Mouse (Mus musculus): ENCODE measurements around the gene 1700029I15Rik. TPM values are rescaled to one million over a fixed set of nuclear protein-coding genes. Genes with fewer than 3 reads are reported as not detected.

Gene 1700029I15Rik
- 2.0 and 2.1 TPM in 2 replicates for polyA plus RNA-seq (2015; fragmentation: Nextera tagmentation; extraction: Ambion mirVana)

DNA sequence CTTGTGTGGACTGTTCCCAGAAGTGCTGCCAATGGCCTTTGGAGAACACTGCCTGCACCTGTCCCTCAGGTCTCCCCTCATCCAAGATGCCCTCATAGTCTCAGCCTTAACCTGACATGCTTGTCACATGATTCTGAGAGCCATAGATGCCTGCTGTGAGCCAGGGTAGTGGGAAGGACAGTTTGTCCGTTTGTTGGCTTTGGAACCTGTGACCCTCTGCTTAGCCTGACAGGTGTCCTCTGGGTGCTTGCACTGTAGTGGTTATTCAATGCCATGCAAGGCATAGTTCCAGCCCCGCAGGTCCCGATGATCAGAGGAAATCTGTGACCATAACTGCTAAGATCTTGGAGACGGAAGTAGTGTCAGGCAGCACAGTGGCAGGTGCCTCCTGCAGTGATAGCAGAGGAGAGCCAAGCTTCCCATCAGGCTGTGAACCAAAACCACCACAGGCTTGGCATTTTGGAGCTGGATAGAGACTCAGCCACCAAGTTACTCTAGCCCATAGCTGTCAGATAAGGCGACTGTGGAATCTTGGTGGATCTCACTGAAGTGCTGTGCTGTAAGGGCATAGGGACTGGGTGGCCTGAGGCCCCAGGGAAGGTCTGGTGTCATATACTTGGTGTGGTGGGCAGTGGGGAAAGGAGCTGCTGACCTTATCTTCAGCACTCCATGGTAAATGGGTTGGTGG is at the start of gene 1700029I15Rik:
Gene 1700029I15Rik (plus strand): TSS at position 638 of the 688 bp plus-strand sequence.
- DNase-seq (ENCODE audit: low spot score) = no peak

DNA sequence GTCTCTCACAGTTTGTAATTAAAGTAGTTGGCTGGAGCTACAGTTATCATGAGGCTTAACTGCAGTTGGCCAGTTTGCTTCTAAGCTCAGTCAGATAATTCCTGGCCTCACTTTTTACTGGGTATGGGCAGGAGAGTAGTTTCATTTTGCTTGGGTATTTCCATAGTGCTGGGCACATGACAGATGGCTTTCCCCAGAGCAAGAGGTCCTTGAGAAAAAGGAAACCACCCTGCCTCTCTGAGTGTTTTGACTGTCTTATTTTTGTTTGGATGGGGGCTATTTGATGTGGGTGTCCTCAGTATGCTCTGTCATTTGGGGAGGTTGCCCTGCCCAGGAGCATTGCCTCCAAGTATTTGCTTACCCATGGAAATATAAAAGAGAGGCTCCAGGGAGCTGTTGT is 39.9 kb upstream of the 1700029I15Rik start:
- no peak for DNase-seq (ENCODE audit: low spot score)

DNA sequence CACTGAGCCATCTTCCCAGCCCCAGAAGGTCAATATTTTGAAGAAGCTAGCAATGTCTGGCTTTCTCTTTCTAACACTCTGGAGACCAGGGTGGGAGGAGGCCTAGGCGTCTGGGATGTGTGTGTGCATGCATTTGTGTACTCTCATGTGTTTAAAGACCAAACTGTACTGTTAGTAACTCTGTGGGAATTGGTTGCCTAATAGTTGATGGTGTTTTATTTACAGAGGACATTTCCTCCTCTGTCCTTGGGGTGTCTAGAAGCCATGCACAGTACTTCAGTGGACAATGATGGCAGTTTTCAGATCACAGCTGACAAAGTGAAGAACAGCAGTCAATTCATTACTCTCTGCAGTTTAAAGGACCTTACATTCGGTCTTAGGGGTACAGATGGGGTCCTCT is 35.1 kb upstream of the 1700029I15Rik start:
- DNase-seq (ENCODE audit: low spot score) = no peak

DNA sequence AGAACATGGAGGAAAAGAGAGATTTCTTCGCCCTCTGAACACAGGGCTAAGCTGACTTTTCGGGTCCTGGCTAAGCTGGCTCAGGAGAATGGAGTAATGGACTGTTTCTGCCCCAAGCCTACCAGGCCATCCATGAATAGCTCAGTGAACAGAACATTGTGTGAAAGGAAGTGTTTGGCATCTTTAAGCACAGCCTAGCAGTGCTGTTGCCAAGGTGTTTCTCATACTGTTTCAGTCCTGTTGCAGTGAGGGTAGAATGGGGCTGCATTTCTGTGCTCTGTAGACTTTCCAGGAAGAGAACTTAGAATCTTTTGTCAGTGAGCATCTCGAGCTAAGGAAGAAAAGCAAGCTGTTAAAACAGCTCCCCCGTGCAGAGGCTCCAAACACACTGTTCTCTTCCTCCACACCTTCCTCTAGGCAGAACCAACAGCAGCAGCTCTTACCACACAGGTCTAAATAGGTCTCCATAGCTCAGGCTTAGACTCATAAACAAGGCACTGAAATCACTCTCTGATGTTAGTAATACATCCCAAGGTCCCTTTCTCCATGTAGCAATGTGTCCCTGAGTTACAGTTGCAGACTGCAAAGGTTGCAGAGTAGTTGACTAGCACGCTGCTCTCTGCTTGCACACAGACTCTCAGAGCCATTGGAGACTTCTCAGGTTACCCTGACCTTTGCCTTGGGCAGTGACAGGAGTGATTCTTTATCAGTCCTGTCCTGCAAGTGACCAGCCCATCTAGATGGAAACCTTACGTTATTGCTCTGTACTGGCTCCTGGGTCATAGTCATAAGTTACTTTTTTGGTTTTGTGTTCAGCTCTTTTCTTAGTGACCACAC is 32.5 kb upstream of the 1700029I15Rik start:
- no peak for DNase-seq (ENCODE audit: low spot score)

DNA sequence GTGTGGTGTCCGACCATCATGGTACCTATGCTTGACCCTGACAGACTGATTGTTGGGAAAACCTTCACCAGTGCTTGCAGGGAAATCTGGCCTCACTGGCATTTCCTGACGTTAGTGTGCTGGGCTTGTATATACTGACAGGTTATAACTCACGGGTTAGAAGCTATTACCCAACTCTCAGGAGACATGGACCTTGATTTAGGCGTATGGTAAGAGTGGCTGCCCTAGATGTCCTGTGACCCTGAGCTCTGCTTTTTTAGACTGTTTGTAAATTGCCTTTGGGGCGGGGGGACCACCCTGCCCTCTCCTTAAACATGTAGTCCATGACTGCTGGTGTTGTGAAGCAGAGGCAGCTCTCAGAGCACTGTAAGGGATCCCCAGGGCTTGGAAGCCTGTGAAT is 31.7 kb upstream of the 1700029I15Rik start:
- DNase-seq (ENCODE audit: low spot score) = no peak

DNA sequence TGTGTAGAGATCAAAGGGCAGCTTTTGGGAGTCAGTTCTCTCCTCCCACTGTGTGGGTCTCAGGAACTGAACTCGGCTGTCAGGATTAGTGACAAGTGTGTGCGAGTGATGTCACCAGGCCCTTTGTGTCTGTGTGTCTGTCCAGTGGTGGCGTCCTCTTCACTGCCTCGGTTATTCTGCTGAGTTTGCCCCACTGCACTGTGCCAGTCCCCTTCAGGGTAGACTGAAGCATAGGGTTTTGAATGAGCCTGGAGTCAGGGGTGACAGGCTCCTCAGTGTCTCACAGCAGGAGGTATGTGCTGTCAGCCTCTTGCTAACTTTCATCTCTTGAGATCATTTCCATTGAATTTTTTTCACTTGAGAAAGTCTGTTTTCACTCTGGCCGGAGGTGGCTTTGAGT is 28.9 kb upstream of the 1700029I15Rik start:
- DNase-seq (ENCODE audit: low spot score) = no peak

DNA sequence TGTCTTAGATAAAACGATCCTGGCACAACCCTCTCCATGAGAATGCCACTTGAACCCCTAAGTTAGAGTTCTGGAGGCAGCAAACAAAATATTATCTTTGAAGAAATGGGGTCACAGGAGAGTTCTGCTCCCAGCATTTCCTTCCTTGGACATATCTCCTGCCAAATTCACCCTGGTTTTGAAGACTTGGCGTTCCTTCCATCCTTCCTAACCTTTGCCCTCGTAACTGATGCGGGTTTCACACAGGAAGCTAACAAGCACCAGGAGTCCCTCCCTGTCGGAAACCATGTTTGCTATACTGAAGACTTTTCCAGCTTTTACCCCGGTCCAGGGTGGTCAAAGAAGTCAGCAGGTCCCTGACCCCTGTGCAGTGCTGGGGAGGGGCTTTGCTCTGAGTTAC is 28.1 kb upstream of the 1700029I15Rik start:
- DNase-seq (ENCODE audit: low spot score) = no peak

DNA sequence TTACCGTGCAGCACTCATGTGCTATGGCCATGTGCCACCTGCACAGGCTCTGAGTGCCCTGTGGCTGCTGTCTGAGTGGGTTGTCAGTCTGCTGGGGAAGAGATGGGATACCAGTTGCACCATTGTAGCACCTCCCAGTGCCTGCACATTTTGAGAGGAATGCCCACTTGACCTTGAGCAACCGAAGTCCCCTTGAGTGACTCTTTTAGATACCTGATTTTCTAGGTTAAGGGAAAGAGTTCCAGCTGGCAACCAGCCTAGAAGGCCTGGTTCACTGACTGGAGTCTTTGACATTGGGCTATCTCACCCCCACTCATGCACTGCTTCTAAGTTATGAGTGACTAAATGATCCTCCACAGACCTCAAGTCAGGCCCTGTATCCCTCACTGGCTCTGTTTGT is 23.0 kb upstream of the 1700029I15Rik start:
- DNase-seq (ENCODE audit: low spot score) = no peak

DNA sequence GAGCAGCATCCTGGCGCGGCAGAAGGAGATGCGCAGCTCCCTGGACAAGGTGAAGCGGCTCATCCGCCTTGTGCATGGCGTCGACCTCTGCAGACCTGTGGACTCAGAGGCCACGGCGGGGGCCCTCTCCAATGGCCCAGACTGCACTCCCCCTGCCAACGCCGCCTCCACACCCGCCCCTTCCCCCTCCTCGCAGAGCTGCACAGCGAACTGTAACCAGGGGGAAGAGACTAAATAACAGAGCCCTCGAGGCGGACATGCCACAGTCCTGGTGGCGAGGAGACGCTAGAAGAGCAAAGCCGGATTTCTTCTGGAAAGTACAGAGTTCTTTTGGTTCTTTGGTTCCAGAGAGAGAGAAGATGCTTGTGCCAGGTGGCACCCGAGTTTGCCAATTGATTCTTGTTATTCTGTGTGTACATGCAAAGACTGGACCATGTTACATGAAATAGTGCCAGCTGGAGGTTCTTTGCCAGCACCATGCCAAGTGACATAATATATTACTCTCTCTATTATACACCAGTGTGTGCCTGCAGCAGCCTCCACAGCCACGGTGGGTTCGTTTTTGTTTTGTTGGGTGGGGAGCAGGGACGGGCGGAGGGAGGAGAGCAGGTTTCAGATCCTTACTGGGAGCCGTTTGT is 22.0 kb upstream of the 1700029I15Rik start:
- no peak for DNase-seq (ENCODE audit: low spot score)

DNA sequence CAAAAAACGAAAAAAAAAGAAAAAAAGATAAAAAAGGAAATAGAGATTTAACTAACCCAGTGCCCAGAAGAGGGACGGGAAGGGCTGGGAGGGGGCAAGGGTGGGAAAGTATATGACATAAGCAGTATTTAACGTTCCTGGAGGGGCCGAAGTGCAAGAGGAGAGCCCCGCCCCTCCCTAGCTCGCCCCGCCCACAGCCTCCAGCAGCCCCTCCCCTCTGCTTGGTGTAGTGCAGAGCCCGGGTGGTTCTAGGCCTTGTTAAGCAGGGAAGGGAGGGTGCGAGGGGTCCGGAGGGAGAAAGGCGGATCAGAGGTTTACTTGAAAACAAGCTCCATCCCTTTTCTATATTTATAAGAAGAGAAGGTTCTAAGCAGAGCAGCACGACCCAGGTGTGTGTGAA is 21.4 kb upstream of the 1700029I15Rik start:
- DNase-seq (ENCODE audit: low spot score) = no peak

DNA sequence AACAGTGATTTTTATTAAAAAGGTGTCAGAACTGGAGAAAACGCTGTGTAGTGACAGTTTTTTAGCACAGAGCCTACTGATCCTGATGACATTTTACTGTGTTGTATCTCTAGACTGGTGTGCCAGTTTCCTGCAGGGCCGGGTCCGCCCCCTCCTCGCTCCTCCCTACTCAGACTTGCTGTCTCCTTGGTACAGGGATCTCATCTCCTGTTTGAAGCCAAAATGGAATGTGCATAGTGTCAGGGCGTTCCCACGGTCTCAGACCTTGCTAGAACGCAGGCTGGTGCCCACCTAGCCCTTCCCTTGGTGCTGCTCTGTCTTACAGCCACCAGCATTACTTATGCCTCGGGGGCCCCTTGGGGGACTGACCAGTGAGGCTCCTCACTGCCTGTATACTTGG is 20.5 kb upstream of the 1700029I15Rik start:
- no peak for DNase-seq (ENCODE audit: low spot score)

DNA sequence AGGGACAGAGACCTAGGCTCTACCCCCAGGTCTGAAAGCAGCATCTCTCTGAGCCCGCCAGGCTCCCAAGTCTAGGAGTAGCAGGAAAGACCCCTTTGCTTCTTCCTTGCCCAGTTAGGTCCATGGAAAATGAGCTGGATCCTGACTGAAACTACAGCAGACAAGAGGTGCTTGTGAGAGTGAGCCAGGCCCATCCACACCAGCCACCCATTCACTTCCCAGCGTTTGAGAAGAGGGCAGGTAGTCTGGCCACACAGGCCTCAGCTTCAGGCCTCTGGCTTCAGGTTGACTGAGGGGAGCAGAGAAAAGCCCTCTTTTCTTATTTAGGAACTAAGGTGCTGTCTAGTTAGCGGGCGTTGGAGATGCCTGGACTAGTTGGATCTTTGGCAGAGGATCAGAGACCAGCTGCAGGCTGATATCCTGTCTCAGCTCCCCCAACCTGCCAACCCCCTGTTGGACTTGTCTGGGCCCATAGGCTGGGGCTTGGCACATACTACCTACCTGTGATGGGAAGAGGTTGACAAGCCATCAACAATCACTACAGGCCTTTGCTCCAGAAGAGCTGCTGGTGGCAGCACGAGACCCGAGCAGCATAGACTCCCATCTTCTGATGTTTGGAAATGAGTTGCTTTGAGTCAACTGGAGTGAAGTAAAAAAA is 19.6 kb upstream of the 1700029I15Rik start:
- no peak for DNase-seq (ENCODE audit: low spot score)

DNA sequence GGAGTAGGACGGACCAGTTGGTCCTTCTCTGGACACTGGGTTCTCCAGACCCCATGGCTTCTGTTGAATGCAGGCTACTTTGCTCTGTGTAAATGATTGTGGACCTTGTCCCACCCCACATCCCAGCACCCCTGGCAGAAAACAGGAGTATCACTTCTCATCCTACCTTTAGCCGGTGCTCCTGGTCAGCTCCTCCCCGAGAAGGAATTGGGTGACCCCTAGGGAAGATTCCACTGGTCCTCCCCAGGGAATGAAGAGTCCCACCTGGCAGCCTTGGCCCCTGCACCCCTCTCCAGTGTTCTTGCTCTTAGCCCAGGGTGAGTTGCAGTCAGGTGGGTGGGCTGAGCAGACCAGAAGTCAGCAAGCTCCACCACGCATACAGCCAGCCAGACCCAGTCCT is 18.3 kb upstream of the 1700029I15Rik start:
- no peak for DNase-seq (ENCODE audit: low spot score)

DNA sequence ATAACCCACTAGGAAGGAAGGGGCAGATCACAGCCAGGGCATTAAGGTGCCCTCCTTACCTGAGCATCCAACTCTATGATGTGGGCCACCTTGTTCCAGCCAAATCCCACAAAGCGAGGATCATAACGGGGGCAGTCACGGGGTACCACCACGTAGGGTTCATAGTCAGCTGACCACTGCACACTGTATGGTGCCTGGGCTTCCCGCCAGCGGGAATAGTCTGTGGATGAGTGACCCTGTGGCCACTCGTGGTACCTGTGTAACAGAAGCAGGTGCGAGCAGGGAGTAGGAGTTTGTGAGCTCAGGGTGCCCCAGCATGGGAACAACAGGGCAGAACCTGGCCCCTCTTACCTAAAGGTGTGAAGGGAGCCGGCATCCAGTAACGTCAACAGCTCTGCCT is 16.8 kb upstream of the 1700029I15Rik start:
- no peak for DNase-seq (ENCODE audit: low spot score)

DNA sequence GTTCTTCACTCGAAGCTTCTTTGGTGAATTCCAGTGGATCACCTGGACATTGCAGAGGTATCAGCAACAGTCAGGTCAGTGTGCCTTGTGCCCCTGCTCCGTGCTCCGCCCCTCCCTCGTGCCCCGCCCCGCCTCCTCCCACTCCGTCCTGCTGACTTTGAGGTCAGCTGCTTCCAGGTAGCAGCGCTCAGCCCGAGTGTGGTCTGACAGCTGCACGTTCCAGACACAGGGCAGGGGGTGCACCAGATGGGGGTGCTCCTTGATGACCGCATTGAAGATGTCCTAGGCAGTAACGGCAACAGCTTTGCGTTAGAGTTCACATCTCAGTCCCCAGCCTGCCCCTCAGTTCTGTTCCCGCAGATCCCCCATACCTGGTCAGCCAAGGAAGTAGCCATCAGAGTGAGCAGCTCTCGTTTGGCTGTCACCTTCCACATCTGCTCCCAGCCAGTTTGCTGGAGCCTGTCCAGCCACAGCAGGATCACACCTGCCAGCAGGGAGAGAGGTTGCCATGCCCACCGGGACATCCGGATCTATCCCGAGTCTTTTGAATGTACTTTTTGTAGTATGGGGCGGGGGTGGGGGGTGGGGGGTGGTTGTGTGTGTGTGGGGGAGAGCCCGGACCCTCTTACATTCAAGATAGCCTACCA is 14.8 kb upstream of the 1700029I15Rik start:
- DNase-seq (ENCODE audit: low spot score) = no peak

DNA sequence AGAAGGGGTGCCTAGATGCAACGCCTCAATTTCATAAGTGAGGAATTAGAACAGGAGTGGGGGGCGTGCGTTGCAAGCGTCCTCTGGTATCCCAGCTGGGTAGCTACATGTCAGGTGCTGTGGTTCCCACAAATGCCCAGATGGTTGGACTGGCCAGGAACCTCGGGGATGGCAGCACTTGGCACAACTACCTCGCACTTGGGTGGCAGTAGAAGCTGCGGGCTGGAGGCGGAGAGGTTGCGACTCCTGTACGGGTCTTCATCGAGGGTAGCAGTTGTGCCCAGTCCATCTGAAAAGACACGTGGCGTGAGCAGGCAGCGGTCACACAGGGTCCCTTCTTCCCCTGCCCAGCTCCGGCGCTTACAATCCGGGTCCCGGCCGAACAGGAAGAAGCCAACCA is 12.0 kb upstream of the 1700029I15Rik start:
- DNase-seq (ENCODE audit: low spot score) = no peak

DNA sequence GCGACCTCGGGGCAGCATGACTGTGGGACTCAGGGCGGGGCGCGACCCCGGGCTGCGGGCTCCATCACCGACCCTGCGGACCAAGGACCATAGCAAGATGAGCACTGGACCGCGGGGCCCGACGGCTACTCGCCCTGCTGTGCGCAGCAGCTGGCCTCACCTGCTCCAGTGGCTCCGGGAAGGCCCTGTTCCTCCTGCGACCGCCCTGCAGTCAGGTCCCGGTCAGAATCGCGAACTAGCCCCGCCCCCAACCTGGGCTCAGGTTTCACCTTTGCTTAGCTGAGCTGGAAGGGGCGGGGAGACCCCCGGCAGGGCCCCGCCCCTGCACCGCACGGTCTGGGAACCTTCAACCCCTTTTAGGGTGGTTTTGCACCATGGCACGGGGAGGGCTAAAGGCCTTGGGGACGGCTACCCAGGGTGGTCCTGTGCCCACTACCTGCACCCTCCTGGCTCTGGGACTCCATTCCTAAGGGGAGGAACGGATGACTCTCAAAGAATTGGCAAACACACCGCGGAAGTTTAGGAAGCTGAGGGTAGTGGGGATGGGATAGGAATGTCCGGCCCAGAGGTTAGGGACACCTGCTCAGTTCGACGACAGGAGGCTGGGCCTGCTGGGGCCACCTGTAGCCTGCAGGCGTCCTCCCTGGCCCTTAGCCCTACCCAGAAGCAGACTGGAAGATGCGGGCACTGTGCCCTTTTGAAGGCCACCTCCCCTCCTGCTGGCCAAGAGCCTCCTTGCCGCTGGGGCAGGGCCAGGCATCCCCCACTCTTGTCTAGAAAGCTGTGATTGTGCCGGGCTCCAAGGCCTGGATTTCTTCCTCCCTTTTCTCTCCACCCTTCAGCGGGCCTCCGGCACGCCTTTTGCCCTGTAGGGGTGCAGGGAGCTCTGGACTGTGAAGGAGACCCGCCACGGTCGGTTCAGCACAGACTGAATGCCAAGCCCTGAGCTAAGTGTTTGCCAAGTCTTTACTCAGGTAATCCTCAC is 11.2 kb upstream of the 1700029I15Rik start:
- no peak for DNase-seq (ENCODE audit: low spot score)

DNA sequence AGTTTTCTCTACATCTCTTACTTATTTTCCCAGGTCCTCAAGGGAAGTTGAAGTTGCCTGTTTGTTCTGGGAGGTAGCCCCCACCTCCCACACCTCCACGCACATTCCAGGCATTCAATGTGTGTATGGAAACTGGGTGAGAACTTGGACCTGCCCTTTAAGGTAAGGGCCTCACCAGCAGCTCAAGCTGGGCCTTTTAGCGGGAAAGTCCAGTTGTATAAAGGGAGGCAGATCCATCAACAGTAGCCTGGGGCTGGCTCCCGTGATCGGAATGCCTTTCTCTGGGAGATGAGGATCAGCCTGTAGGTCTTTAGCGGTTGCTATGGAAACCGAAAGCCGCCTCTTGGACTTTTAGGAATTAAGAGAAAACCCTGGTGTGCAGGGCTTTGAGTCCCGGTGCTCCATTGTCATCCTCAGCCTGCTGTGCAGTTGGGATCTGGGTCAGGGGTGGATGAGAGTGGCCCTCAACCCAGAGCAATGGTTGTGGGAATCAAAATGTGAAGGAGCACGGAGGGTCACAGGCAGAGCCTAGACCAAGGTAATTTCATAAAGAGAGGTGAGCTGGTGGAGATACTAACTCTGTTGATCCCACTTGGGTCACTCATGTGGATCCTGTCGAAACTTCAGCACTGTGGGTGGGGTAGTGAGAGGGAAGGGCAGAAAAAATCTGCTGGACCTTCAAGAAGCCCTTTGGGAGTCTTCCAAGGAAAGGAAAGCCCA is 10.2 kb upstream of the 1700029I15Rik start:
- DNase-seq (ENCODE audit: low spot score) = no peak

DNA sequence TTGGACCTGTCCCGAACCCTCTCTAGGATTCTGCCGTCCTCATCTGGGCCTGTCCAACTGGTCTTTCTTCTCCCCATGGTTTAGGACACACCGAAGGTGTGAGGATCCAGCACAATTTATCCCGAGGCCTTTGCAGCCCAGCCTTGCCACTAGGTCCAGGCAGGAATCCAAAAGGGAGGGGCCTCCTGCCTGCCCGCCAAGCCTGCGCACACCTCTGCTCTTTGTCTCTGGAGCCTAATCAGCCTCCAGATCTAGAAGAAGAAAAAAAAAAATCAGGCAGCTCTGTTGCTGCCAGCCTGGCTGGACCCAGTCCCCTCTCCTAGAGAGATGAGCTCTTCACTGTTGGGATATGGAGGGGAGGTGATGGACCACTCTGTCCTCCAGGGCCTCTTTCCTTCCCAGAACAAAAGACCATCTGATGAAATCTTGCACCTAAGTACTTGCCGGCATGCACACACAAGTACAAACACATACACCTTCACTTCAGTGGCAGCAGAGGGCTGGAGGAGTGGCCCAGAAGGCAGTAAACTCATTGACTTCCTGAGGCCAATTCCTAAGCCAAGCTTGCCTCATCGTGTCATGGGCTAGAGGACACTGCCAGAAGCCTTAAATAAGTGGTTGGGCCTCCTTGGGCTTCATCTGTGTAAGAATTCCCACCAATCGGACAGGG is 9.4 kb upstream of the 1700029I15Rik start:
- DNase-seq (ENCODE audit: low spot score) = no peak
